Mouse (Mus musculus) left cerebral cortex, postnatal 4 days (tissue): ENCODE measurements around the gene Slc16a8. TPM values are rescaled to one million over a fixed set of nuclear protein-coding genes. Genes with fewer than 3 reads are reported as not detected.
"Not testable (repeated sequence)": the region's sequence is repeated elsewhere in the genome, so short reads cannot be mapped to it uniquely, and the experiment has no call there.

Experiments
- DNase-seq: peaks from one replicate; pipeline ENCODE4 v3.0.0-alpha.2; 2022
- intact Hi-C: fragments of 180-260 bp; cut with DNase I; formaldehyde crosslinking; loops from one replicate; pipeline ENCODE4 v1.15.1; 2025
- total RNA-seq, 2 experiments: library from RNA; stranded (reverse); gene quantifications; 2 replicates each; pipeline ENCODE4 v1.2.3; 2021

Gene Slc16a8
- total RNA-seq, 2 experiments from 2014 or later, result not detected

GRCm38 (mm10) chr15:79263726-79264125, 9.2 kb upstream of the Slc16a8 start:
- intact Hi-C loops, result no loop called here
- no peak for DNase-seq

GRCm38 (mm10) chr15:79262786-79263309, 8.3 kb upstream of the Slc16a8 start:
- no peak for DNase-seq
- intact Hi-C loops, result no loop called here

- intact Hi-C loops, result no loop called here
- DNase-seq, result peak; percentile 27
Measured at GRCm38 (mm10) chr15:79262375-79262774, 7.8 kb upstream of the Slc16a8 start.

- intact Hi-C loops, result no loop called here
- no peak for DNase-seq
Measured at GRCm38 (mm10) chr15:79261757-79262156, 7.2 kb upstream of the Slc16a8 start.

- no peak for DNase-seq
- intact Hi-C loops, result no loop called here
Measured at GRCm38 (mm10) chr15:79261095-79261725, 6.6 kb upstream of the Slc16a8 start.

- intact Hi-C loops, result no loop called here
- DNase-seq, result no peak
Measured at GRCm38 (mm10) chr15:79258521-79258920, 4.0 kb upstream of the Slc16a8 start.

GRCm38 (mm10) chr15:79252580-79252979, 2.0 kb downstream of the Slc16a8 start:
- intact Hi-C loops, result no loop called here
- DNase-seq, result no peak

GRCm38 (mm10) chr15:79251781-79252491, 2.6 kb downstream of the Slc16a8 start:
- DNase-seq, result no peak
- intact Hi-C loops, result no loop called here

- intact Hi-C loops, result no loop called here
- no peak for DNase-seq
Measured at GRCm38 (mm10) chr15:79251168-79251567, 3.4 kb downstream of the Slc16a8 start.

- intact Hi-C loops, result no loop called here
- no peak for DNase-seq
Measured at GRCm38 (mm10) chr15:79250236-79250635, 4.3 kb downstream of the Slc16a8 start.

GRCm38 (mm10) chr15:79245321-79245720, 9.2 kb downstream of the Slc16a8 start:
- intact Hi-C loops, result no loop called here

GRCm38 (mm10) chr15:79244071-79244893, 10.3 kb downstream of the Slc16a8 start:
- DNase-seq, result no peak
- intact Hi-C loops, result loop anchor here (5.0 kb wide), 1 partner anchor 223 kb away; no protein-coding TSS in a partner anchor

More at GRCm38 (mm10) chr15:79245321-79245720, 9.2 kb downstream of the Slc16a8 start:
- no peak for DNase-seq

GRCm38 (mm10) chr15:79243234-79244042, 11.1 kb downstream of the Slc16a8 start:
- peak; percentile 97 for DNase-seq
- intact Hi-C loops, result loop anchor here (5.0 kb wide), 1 partner anchor 224 kb away; no protein-coding TSS in a partner anchor

- no peak for DNase-seq
- intact Hi-C loops, result loop anchor here (5.0 kb wide), 1 partner anchor 225 kb away; no protein-coding TSS in a partner anchor
Measured at GRCm38 (mm10) chr15:79242574-79243233, 11.9 kb downstream of the Slc16a8 start.

GRCm38 (mm10) chr15:79238036-79238435, 16.5 kb downstream of the Slc16a8 start:
- intact Hi-C loops, result no loop called here
- DNase-seq, result no peak

GRCm38 (mm10) chr15:79235268-79235667, 19.3 kb downstream of the Slc16a8 start:
- peak; percentile 29 for DNase-seq
- intact Hi-C loops, result no loop called here

- intact Hi-C loops, result no loop called here
- DNase-seq, result peak; percentile 89
Measured at GRCm38 (mm10) chr15:79229058-79229821, 25.3 kb downstream of the Slc16a8 start, which contains the start of the genes Pick1 and Gm49486. TSS of gene Pick1 (plus strand) at chr15:79229173. TSS of gene Gm49486 (plus strand) at chr15:79229391.

GRCm38 (mm10) chr15:79225780-79226179, 28.8 kb downstream of the Slc16a8 start:
- DNase-seq, result not testable (repeated sequence)

GRCm38 (mm10) chr15:79224685-79225084, 29.9 kb downstream of the Slc16a8 start:
- peak; percentile 88 for DNase-seq
- intact Hi-C loops, result no loop called here

More at GRCm38 (mm10) chr15:79225780-79226179, 28.8 kb downstream of the Slc16a8 start:
- intact Hi-C loops, result not testable (repeated sequence)
